Mouse (Mus musculus) forebrain, embryonic 16.5 days (tissue): ENCODE measurements around the gene Gm9837. TPM values are rescaled to one million over a fixed set of nuclear protein-coding genes. Genes with fewer than 3 reads are reported as not detected.
"Not testable (repeated sequence)": the region's sequence is repeated elsewhere in the genome, so short reads cannot be mapped to it uniquely, and the experiment has no call there.

Source experiments
- ATAC-seq: fragments of 200-750 bp; cut with Nextera tagmentation; 2 replicates; pipeline ENCODE4 v1.8.0; 2017; ENCODE audit warnings: mild to moderate bottlenecking, moderate library complexity
- H3K27ac ChIP-seq: fragments of 300-500 bp; sonication (generic); 2 replicates; pipeline ENCODE4 v1.5.1; 2014; ENCODE audit warnings: low read length, control low read depth
- H3K27me3 ChIP-seq: fragments of 300-500 bp; sonication (generic); replicated peaks from 2 replicates; pipeline ENCODE4 v1.6.1; 2014; ENCODE audit warnings: low read length; ENCODE audit not compliant: control insufficient read depth, insufficient read depth
- H3K36me3 ChIP-seq: fragments of 300-500 bp; sonication (generic); 2 replicates; pipeline ENCODE4 v1.6.1; 2014; ENCODE audit not compliant: control insufficient read depth, insufficient read depth
- H3K4me1 ChIP-seq: fragments of 300-500 bp; sonication (generic); replicated peaks from 2 replicates; pipeline ENCODE4 v1.6.1; 2014; ENCODE audit warnings: low read length; ENCODE audit not compliant: control insufficient read depth, insufficient read depth
- H3K4me2 ChIP-seq: fragments of 300-500 bp; sonication (generic); 2 replicates; pipeline ENCODE4 v1.6.1; 2014; ENCODE audit warnings: mild to moderate bottlenecking, low read length, control low read depth
- H3K4me3 ChIP-seq: fragments of 300-500 bp; sonication (generic); replicated peaks from 2 replicates; pipeline ENCODE4 v1.5.1; 2014; ENCODE audit warnings: mild to moderate bottlenecking, low read length, control low read depth
- H3K9ac ChIP-seq: fragments of 300-500 bp; sonication (generic); replicated peaks from 2 replicates; pipeline ENCODE4 v1.6.1; 2014; ENCODE audit warnings: low read depth, low read length, control low read depth
- H3K9me3 ChIP-seq: fragments of 300-500 bp; sonication (generic); 2 replicates; pipeline ENCODE4 v1.6.1; 2016; ENCODE audit warnings: low read length; ENCODE audit not compliant: control insufficient read depth
- WGBS: fragments of 180-500 bp; shearing (Covaris S2); extraction: QIAGEN DNeasy Blood & Tissue Kit; methylation state at CpG from one replicate; pipeline ENCODE4 v1.1.7; 2014; 5-methylcytosine and 5-hydroxymethylcytosine counted together
- polyA plus RNA-seq: library from polyadenylated mRNA; unstranded; fragments of >200 nt; fragmentation: Nextera tagmentation; extraction: Ambion mirVana; gene quantifications from 2 replicates; pipeline ENCODE4 v1.2.1, GENCODE M21; 2015

The Gm9837 gene
- polyA plus RNA-seq, 1 experiment from 2014 or later, result not detected

- Histone ChIP-seq H3K27ac (peak within 1 kb of the TSS; percentile 73), H3K27me3 (no peaks in the 10 kb centered on the region), H3K9ac (peak within 1 kb of the TSS; percentile 88), H3K36me3 (peaks cover 6% of the 10 kb centered on the region; the same call in 1 of the 2 replicates), H3K4me1 (peaks cover 15% of the 10 kb centered on the region), H3K4me3 (peak within 1 kb of the TSS; percentile 85), H3K4me2 (peak within 1 kb of the TSS; percentile 91), H3K9me3 (no peaks in the 10 kb centered on the region)
- WGBS, result under 1% methylated on average over 44 of the region's 44 CpGs
- ATAC-seq, result peak; percentile 95
These were observed 39.5 kb downstream of the Gm9837 start, which contains the start of the genes Uqcrq and Gdf9 for GRCm38 (mm10) chr11:53430670-53431346. Gene Uqcrq, minus strand, starts transcription at chr11:53430831. Gene Gdf9, plus strand, starts transcription at chr11:53431023.

DNA sequence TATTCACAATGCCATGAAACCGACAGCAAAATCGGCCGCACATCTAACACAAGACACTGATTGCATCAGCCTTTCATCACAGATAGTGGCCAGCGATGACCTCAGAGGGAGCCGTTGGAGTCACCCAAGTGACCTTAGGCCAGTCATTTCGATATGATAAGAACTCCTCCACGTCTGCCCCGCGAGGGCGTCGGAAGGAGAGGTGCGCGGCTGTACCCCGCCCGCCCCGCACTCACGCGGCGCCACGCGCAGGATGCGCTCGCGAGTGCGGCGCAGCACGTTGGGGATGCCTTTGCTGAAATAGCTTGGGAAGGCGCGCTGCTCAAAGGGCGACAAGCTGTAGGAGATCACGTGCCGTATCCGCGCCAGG lies 40.0 kb downstream of the Gm9837 start:
- no peaks in the 10 kb centered on the region for H3K27me3 ChIP-seq
- WGBS, result under 1% methylated on average over 34 of the region's 34 CpGs
- ATAC-seq, result peak; percentile 60; the same call in 1 of the 2 replicates
- peaks cover 15% of the 10 kb centered on the region for H3K4me1 ChIP-seq
- peaks cover 6% of the 10 kb centered on the region; the same call in 1 of the 2 replicates for H3K36me3 ChIP-seq
- peak overlapping the region; percentile 85 for H3K4me3 ChIP-seq
- H3K27ac ChIP-seq, result peak overlapping the region; percentile 73
- peak overlapping the region; percentile 88 for H3K9ac ChIP-seq
- H3K9me3 ChIP-seq, result no peaks in the 10 kb centered on the region
- peak overlapping the region; percentile 91 for H3K4me2 ChIP-seq

DNA sequence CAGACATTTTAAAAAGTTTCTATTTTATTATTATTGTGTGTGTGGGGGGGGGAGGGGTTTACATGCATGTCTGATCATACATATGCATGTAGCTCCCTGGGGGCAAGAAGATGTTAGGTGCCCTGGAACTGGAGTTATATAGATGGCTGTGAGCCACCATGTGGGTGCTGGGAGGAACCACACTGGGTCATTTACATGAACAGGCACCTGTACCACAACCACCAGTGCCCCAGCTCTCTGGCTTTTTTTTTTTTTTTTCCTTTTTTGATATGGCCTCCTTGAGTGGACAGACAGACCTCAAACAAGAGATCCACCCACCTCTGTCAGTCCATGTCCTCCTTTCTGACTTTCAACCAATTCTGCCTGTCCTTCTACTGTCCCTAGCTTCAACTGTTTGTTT lies 41.1 kb downstream of the Gm9837 start:
- peaks cover 6% of the 10 kb centered on the region; the same call in 1 of the 2 replicates for H3K36me3 ChIP-seq
- no peaks in the 10 kb centered on the region for H3K9me3 ChIP-seq
- H3K27me3 ChIP-seq, result no peaks in the 10 kb centered on the region
- no peak overlapping the region; the same call in 1 of the 2 replicates for H3K4me2 ChIP-seq
- no peak overlapping the region for H3K9ac ChIP-seq
- ATAC-seq, result no peak
- peaks cover 15% of the 10 kb centered on the region for H3K4me1 ChIP-seq
- no peak overlapping the region for H3K4me3 ChIP-seq
- no peak overlapping the region for H3K27ac ChIP-seq

GRCm38 (mm10) chr11:53428716-53429057 lies 41.6 kb downstream of the Gm9837 start:
- H3K27me3 ChIP-seq, result no peaks in the 10 kb centered on the region
- no peaks in the 10 kb centered on the region for H3K9me3 ChIP-seq
- ATAC-seq, result no peak
- H3K36me3 ChIP-seq, result peaks cover 6% of the 10 kb centered on the region; the same call in 1 of the 2 replicates
- H3K4me2 ChIP-seq, result no peak overlapping the region
- no peak overlapping the region for H3K27ac ChIP-seq
- peaks cover 15% of the 10 kb centered on the region for H3K4me1 ChIP-seq
- 97% methylated on average over 5 of the region's 5 CpGs for WGBS
- no peak overlapping the region for H3K4me3 ChIP-seq
- H3K9ac ChIP-seq, result no peak overlapping the region

- no peak for ATAC-seq
- no peaks in the 10 kb centered on the region for H3K9me3 ChIP-seq
- 98% methylated on average over 3 of the region's 3 CpGs for WGBS
These were observed 42.1 kb downstream of the Gm9837 start for GRCm38 (mm10) chr11:53427993-53428715.

GRCm38 (mm10) chr11:53426914-53427313 lies 43.4 kb downstream of the Gm9837 start:
- peaks cover 15% of the 10 kb centered on the region for H3K4me1 ChIP-seq
- WGBS, result 94% methylated on average over 3 of the region's 3 CpGs
- not testable (repeated sequence) for H3K4me2 ChIP-seq, ATAC-seq, H3K9me3 ChIP-seq, H3K27me3 ChIP-seq, H3K27ac ChIP-seq, H3K36me3 ChIP-seq, H3K9ac ChIP-seq, H3K4me3 ChIP-seq

More at GRCm38 (mm10) chr11:53427993-53428715, 42.1 kb downstream of the Gm9837 start:
- Histone ChIP-seq H3K4me3 (no peak overlapping the region), H3K4me2 (no peak overlapping the region), H3K27ac (no peak overlapping the region), H3K27me3 (no peaks in the 10 kb centered on the region), H3K4me1 (peaks cover 15% of the 10 kb centered on the region), H3K9ac (no peak overlapping the region), H3K36me3 (peaks cover 6% of the 10 kb centered on the region; the same call in 1 of the 2 replicates)

GRCm38 (mm10) chr11:53425711-53426255 lies 44.5 kb downstream of the Gm9837 start:
- H3K27me3 ChIP-seq, result no peaks in the 10 kb centered on the region
- no peak overlapping the region for H3K9ac ChIP-seq
- WGBS, result 85% methylated on average over 6 of the region's 6 CpGs
- H3K36me3 ChIP-seq, result peaks cover 6% of the 10 kb centered on the region; the same call in 1 of the 2 replicates
- peaks cover 10% of the 10 kb centered on the region for H3K4me1 ChIP-seq
- H3K9me3 ChIP-seq, result no peaks in the 10 kb centered on the region
- H3K27ac ChIP-seq, result no peak overlapping the region
- H3K4me2 ChIP-seq, result no peak overlapping the region
- no peak for ATAC-seq
- no peak overlapping the region for H3K4me3 ChIP-seq

GRCm38 (mm10) chr11:53425251-53425650 lies 45.0 kb downstream of the Gm9837 start:
- Histone ChIP-seq H3K4me1 (peaks cover 10% of the 10 kb centered on the region), H3K27me3 (no peaks in the 10 kb centered on the region), H3K9me3 (no peaks in the 10 kb centered on the region), H3K4me2 (no peak overlapping the region), H3K4me3 (no peak overlapping the region), H3K36me3 (peaks cover 7% of the 10 kb centered on the region; the same call in 1 of the 2 replicates), H3K27ac (no peak overlapping the region), H3K9ac (no peak overlapping the region)
- WGBS, result 87% methylated on average over 3 of the region's 3 CpGs
- no peak for ATAC-seq

DNA sequence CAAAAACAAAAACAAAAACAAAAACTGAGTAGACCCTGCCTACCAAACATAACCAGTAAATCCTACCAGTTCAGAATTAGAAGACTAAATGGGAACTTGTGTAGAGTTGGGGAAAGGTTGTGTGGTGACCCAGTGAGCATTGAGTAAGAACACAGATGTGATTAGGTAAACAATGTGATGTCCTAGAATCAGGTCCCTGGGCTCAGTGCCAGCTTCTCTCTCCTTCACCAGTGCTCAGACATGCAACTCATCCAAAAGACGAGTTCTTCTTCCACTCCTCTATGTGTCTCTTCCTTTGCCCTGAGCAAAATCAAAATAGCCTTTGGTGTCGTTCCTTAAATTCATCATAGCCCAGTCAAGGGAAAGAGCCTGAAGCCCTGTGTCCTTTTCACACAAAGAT lies 45.5 kb downstream of the Gm9837 start:
- Histone ChIP-seq H3K27me3 (no peaks in the 10 kb centered on the region), H3K9ac (no peak overlapping the region), H3K4me2 (no peak overlapping the region), H3K36me3 (peaks cover 10% of the 10 kb centered on the region; the same call in 1 of the 2 replicates), H3K4me3 (no peak overlapping the region), H3K27ac (no peak overlapping the region), H3K9me3 (no peaks in the 10 kb centered on the region), H3K4me1 (peaks cover 7% of the 10 kb centered on the region)
- ATAC-seq, result no peak
- 81% methylated on average over 2 of the region's 2 CpGs for WGBS
